Mouse (Mus musculus) gastrocnemius, postnatal 25 days (tissue): ENCODE measurements around the gene Nup88. TPM values are rescaled to one million over a fixed set of nuclear protein-coding genes. Genes with fewer than 3 reads are reported as not detected.

Source experiments
- DNase-seq: peaks from one replicate; pipeline ENCODE4 v3.0.0; 2022
- long read RNA-seq, 2 experiments: library from polyadenylated mRNA; stranded (forward); transcript quantifications; one replicate each; pipeline ENCODE4 v2.0.0; 2021
- total RNA-seq, 2 experiments: library from RNA; stranded (reverse); gene quantifications; 1 replicate in 1 of 2; 2 replicates in 1 of 2; pipeline ENCODE4 v1.2.3; 2021

Gene Nup88
- 10 to 100 TPM; 29.8 to 35.0 TPM for total RNA-seq
- long read RNA-seq, experiment 1, transcript Nup88-202 (17 exons, 2,389 nt): major isoform, 17 of 34 reads
- long read RNA-seq, experiment 1, transcript Nup88-203 (17 exons, 2,453 nt): minor isoform, 11 of 34 reads
- long read RNA-seq, experiment 1, partial matches to known transcripts: 1 of 34 reads
- long read RNA-seq, experiment 1, other reads (novel, unspliced or antisense): 3 of 34 reads
- long read RNA-seq, experiment 2, transcript Nup88-203 (17 exons, 2,453 nt): minor isoform, 17 of 50 reads
- long read RNA-seq, experiment 2, transcript Nup88-202 (17 exons, 2,389 nt): major isoform, 25 of 50 reads
- long read RNA-seq, experiment 2, partial matches to known transcripts: 6 of 50 reads
- long read RNA-seq, experiment 2, other reads (novel, unspliced or antisense): 2 of 50 reads

- peak; percentile 94 for DNase-seq
These were observed at the start of gene Nup88, which contains the start of gene Rpain for GRCm38 (mm10) chr11:70969821-70970559. Gene Nup88 (minus strand): TSS chr11:70969973. Gene Rpain (plus strand): TSS chr11:70970213.

- DNase-seq: no peak
These were observed 48.8 kb upstream of the Nup88 start for GRCm38 (mm10) chr11:71018416-71019200.

DNA sequence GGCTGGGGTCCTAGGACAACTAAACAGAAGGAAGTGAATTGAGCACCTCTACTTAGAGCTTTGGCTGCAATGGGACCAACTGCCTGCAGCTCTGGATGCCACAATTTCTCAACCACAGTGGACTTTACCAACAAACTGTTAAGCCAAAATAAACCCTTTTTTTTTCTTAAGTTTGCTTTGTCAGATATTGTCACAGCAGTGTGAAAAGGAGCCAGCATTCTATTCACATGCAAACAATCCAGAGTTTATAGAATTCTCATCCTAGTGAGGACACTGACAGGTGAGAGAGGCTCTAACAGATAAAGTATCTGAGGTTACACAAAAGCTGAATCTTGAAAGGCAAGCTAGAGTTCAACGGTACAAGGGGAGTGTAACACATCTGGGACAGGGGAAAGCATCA lies 47.3 kb upstream of the Nup88 start:
- no peak for DNase-seq

GRCm38 (mm10) chr11:71012743-71013142 lies 43.0 kb upstream of the Nup88 start:
- DNase-seq: no peak

- no peak for DNase-seq
These were observed 38.5 kb upstream of the Nup88 start for GRCm38 (mm10) chr11:71008321-71008720.

GRCm38 (mm10) chr11:71007831-71008230 lies 38.1 kb upstream of the Nup88 start:
- DNase-seq: no peak

- DNase-seq: no peak
These were observed 37.3 kb upstream of the Nup88 start for GRCm38 (mm10) chr11:71007026-71007425.

DNA sequence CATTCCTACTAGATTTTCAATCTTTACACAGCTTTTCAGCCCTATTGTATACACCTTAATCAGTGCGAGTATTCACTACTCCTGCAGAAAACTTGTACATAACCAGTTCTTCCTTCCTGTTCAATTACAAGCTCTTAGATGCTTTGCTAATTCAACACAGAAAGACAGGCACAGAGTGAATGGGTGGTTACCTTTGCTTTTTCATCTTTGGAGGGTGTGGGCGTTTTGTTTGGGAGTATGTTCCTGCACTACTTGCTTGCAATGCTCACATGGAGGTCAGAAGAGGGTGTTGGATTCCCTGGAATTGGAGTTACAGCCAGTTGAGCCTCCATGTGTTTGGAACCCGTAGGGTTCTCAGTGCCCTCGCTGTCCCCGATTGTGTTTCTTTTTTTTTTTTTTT lies 35.3 kb upstream of the Nup88 start:
- no peak for DNase-seq

DNA sequence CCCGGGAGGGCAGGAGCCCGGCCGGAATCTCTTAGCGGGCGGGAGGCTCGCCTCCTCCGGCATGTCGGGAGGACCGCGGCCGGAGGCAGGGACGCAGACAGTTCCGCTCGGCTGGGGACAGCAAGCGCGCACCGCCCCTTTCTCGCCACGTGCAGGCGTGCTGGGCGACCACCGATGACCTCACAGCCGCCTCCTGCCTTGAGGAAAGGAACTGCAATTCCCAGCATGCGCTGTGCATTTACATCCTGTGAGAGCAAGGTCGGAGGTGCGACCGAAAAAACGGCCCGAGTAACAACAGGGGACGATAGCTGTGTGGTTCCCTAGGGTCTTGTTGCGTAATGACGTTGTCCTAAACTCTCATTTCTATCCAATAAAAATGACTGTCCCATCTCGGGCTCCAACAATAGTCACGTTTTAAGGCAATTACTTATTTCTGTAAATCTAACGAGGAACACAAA lies 34.6 kb upstream of the Nup88 start, which contains the start of gene Dhx33:
TSS of gene Dhx33 (minus strand) at position 122 of the 458 bp plus-strand sequence.
- DNase-seq: peak; percentile 97

DNA sequence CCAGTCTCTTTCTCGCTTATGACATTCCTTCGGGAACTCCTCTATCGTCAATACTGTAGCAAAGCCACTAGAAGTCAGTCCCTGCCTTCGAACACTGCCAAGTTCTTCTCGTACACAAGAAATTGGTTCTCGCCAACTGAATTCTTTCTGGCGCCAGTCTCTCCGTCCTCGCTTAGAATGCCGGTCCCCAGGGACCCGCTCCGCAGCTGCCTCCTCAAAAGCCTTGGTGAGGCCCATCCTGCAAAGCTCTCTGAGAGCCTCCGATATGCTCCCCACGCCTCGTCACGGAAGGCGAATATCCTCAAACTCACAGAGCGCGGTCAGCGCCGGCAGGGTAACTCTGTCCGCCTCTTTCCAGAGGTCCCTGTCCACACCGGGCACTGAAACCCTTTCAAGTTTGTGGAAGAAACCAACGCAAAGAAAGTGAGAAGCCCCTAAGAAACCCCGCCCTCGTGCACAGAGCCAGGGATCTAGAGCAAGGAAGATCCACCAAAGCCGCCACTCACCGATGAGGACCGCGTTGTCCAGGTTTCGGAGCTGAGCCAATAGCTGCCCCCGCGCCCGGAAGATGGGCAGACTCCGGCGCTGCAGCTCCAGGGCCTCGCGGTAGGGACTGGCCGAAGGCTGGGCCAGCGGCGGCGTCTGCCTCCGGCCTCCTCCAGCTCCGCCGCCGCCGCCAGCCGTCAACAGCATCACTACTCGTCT lies 34.0 kb upstream of the Nup88 start:
- DNase-seq: peak; percentile 13

DNA sequence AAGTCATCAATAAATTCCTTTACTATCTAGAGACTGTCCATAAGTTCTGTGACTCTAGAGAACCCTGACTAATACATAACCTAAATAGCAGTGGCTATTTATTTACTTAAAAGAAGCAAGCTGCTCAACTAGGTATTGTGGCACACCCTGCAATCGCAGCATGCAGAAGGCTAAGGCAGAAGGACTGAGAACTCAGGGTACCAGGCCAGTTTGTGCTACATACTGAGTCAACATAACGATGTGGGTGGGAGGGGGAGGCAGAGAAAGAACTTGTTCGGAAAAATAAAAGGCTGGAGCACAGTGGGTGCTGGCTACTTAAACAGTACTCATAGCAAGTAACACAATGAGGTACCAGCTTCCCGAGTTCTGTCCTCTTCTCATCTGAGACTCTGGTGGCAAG lies 31.4 kb upstream of the Nup88 start:
- DNase-seq: no peak

DNA sequence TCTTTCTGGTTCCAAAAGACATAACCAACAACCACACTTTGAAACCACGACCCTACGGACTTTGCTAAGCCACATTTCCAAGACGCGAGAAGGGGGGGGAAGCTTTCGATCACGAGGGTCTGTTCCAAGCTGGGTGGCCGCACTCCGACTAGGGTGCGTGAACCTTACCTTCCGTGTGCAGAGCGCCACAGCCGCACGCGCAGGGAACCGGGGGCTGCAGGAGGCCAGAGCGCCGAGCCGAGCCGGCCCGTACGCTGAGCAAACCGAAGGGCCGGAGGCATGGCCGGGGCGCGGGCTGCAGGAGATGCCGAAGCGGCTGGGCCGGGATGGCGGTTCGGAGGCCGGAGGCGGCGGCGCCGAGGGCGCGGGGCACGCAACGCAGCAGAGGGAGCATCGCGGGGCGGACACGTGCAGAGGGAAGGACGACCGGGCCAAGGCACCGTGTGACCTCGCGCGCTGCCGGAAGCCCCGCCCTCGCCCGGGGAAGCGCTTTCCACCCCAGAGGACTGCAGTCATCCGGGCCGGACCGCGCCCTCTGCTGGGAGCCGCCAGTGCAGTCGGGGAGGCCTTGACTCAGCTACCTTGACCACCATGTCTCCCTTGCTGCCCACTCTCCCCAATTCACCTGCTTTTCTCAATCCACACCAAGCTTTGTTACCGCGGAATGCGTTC lies 12.9 kb upstream of the Nup88 start, which contains the start of gene C1qbp:
TSS of gene C1qbp (minus strand) at position 470 of the 672 bp plus-strand sequence.
- peak; percentile 91 for DNase-seq

- DNase-seq: no peak
These were observed 12.3 kb upstream of the Nup88 start for GRCm38 (mm10) chr11:70982030-70982429.

- DNase-seq: no peak
These were observed 11.2 kb upstream of the Nup88 start for GRCm38 (mm10) chr11:70980751-70981510.

DNA sequence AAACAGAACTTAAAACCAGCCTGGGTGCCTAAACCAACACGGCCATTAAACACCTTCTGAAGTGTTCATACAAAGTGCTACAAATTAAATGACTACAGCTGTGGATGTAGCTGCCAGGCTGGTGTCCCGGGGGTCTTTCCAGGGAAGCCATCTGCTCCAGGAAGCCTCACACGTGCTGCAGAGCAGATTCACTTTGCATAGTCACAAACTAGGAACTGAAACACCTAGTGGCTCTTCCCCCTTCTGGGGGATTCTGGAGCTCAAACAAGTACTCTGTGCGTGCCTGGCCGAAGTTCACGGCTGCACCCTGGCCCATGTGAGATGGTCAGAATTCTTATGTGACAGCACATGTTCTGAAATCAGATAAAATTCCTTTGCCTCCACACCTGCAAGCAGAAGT lies 10.5 kb upstream of the Nup88 start:
- DNase-seq: no peak

DNA sequence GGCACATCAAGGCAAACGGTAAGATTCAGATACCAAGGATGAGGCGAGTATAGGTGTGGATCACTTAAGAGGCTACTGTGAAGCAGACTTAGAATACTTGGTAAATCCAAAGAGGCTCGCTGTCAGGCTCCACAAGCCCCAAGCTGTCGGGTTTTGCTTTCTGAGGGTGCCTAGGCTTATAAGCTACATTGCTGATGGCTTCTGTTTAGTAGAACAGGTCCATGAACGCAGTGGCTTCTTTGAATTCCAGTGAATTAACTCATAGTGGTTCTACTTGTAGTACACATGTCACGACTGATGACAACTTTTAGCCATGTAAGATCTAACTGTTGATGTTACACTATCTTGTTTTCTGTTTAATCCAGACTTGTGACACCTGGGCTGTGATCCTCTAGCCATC lies 7.5 kb upstream of the Nup88 start:
- no peak for DNase-seq

GRCm38 (mm10) chr11:70975193-70975592 lies 5.4 kb upstream of the Nup88 start:
- DNase-seq: no peak

GRCm38 (mm10) chr11:70973947-70974346 lies 4.2 kb upstream of the Nup88 start:
- DNase-seq: no peak

DNA sequence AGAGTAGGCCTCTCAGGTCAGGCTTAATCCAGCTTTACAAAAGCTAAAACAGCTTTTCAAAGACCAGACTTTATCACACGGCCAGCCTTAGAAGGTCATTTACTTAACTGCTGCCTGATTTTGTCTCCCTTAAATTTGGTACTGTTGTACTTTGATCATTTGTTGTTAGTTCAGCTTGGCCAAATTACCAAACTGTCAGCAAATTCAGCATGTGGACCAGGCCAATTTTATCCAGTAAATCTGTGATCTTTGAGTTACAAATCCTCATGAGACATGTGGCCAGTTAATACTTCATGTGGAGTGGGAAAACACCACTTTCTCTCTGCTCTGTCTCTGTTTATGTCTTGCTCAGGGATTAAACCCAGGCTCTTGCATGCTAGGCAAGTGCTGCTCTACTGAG lies 2.8 kb upstream of the Nup88 start:
- no peak for DNase-seq
